Mouse (Mus musculus): Measurements from ENCODE around the gene Gm21560.
"Not testable (repeated sequence)": the region's sequence is repeated elsewhere in the genome, so short reads cannot be mapped to it uniquely, and the experiment has no call there.

Gm21560 gene

DNA sequence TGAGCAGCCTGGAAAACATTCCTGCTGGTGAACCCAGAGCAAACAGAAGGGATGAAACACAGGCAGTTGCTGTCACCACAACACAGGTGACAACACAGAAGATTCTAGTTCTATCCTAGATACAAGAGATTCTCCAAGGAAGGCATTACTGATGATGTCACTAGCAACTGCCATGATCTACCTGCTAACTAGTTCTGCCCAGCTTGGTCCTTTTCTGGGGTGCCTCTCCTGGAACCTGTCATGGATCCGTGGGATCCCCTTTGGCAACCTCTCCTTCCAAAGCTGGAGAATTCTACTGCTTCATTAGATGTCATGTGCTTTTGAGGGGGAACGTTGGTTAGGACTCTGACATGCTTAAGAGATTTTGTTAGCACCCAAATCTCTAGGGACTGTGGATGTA lies at the start of gene Gm21560:
Gene Gm21560, minus strand, starts transcription at position 101 of the 400 bp plus-strand sequence.
- H3K4me3 ChIP-seq (replicated peaks; ENCODE audit: low read length); H3K9me3 ChIP-seq (ENCODE audit: low read length); H3K27me3 ChIP-seq (ENCODE audit: insufficient read depth, low read length); H3K4me1 ChIP-seq (replicated peaks; ENCODE audit: low read depth, low read length); H3K36me3 ChIP-seq (ENCODE audit: insufficient read depth, low read length): not testable (repeated sequence)

DNA sequence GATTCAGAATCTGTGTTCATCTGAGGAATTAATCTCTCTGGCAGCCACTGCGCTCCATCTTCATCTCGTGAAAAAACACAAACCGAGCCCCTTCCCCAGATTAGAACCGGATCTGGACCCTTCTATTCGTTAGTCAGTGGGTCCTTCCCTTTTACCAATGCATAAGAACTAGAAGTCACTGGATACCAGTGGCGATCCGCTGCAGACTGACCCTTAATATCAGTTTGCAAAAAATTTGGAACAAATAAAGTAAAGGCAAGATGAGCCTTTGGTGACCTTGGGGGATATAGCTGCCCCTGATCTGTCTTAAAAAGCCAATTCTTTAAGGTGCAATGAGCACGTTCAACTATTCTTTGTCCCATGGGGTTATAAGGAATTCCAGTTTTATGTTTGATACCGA lies 55.6 kb downstream of the Gm21560 start:
- H3K4me1 ChIP-seq (replicated peaks; ENCODE audit: low read depth, low read length); H3K27me3 ChIP-seq (ENCODE audit: insufficient read depth, low read length); H3K4me3 ChIP-seq (replicated peaks; ENCODE audit: low read length); H3K9me3 ChIP-seq (ENCODE audit: low read length); H3K36me3 ChIP-seq (ENCODE audit: insufficient read depth, low read length): not testable (repeated sequence)

DNA sequence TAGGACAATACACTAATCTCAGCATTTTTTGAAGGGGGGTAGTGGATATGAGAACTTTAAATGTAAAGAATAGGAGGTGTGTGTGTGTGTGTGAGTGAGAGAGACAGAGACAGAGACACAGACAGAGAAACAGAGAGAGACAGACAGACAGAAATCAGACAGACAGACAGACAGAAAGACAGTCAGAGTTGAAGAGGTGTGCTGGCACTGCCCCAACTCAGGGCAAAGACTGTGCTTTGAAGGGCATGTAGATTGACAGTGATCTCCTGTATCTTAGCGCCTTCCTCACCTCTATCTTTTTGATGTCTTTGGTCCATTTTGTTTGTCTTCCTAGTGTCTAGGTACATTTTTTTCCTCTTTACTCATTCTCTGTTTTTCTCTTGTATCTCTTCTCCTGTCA lies 58.0 kb downstream of the Gm21560 start:
- H3K36me3 ChIP-seq (ENCODE audit: insufficient read depth, low read length); H3K9me3 ChIP-seq (ENCODE audit: low read length); H3K4me1 ChIP-seq (replicated peaks; ENCODE audit: low read depth, low read length); H3K4me3 ChIP-seq (replicated peaks; ENCODE audit: low read length); H3K27me3 ChIP-seq (ENCODE audit: insufficient read depth, low read length): not testable (repeated sequence)
